Mouse (Mus musculus) T-cell, adult 2 months (primary cell): Measurements from ENCODE around the gene Rcor3.

Experiments used
- DNase-seq: peaks from one replicate; pipeline ENCODE4 v3.0.0; 2022; ENCODE audit warnings: low spot score

Gene Rcor3

DNA sequence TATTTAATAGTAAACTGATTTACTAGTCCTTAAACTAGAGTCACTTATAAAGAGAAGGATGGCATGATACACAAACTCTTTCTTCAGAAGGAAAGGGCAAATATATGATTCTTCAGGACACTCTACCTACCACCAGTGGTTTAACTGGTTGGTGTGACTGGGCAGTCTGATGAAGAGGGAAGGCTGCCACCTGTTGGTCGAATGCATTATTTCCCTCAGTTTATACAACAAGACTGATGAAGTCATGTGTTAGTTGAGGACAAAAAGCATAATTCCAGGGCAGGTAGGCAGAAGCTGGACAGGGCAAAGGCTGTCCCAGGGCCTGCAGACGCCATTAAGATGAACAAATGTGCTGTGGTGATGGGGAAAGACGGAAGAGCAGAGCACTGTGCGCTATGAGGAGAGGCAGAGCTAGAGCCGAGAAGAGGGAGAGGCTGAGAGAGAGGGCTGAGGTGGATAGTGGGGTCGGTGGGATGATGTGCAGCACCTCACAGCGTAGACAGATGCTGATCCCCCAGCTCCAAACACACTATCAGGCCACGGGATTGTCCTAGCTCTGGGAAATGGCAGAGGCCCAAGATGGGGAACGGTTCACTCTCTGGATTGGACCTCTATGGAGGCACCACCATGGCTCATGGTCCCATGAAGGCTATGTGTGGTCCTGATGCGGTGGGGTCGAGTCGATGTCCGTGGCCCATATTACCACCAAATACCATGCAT, 43.3 kb downstream of the Rcor3 start:
- DNase-seq: peak; percentile 62

- DNase-seq: peak; percentile 86
Observed at GRCm38 (mm10) chr1:192092879-192093660, 44.8 kb downstream of the Rcor3 start.

GRCm38 (mm10) chr1:192091806-192092772, 45.8 kb downstream of the Rcor3 start, which contains the start of gene Traf5:
TSS of gene Traf5 (minus strand) at chr1:192092559.
- peak; percentile 95 for DNase-seq

- DNase-seq: peak; percentile 16
Observed at GRCm38 (mm10) chr1:192090689-192091567, 46.9 kb downstream of the Rcor3 start.

GRCm38 (mm10) chr1:192090281-192090680, 47.6 kb downstream of the Rcor3 start:
- no peak for DNase-seq

DNA sequence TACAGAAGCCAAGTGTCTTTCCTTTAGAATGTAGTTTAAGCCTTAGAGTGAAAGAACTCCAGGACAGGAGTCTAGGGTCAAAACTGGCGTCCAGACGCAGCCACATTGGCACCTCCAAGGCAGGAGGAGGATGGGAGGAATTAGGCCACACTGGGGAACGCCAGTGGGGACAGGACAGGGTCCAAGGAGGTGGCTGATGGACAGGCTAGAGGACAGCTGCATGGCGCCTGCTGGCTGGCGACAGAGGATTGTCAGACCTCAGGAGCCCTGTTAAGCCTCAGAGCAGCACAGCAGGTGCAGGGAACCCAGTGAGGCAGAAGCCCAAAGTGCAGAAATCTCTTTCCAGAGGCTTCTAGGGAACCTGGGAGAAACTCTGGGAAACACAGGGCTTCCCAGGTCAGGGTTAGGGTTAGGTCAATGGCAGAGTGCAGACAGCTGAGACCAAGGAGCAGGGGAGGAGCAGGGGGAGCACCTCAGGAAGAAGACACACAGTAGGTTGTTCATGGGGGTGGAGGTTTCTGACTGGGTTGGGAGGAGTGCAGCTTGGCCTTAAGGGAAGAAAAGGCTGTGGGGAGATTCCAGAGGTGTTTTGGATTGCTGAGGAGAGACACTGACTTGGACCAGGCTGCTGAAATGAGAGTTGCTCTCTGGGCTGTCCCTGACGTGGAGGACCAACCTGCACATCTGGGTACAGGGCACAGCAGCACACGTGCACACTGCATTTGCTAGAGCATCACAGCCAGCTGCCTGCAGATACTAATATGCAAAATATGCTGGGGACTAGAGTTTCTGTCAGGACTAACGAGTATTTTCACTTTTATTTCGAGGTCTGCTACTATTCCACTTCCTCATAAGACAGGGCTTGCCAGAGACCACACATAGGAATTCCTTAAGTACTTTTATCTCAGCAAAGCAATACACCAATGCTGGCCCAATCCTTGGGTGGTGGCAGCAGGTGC, 48.4 kb downstream of the Rcor3 start:
- no peak for DNase-seq

DNA sequence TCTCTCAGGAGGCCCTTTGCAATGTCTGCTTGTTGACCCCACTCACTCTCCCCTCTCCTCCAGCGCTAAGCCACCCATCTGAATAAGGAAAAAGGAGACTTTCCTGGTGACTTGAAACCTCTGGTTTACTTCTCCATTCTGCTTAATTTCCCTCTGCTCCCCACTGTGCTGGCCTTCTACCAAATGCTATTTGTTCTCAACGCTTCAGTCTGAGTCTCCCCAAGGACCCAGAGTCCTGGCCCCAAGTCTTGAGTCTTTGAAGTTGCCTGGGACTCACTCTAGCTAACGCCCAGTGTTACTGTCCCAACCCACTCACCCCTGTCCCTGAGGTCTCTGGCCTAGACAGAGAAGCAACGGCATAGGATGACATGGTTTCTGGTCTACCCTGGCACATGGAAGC, 49.9 kb downstream of the Rcor3 start:
- no peak for DNase-seq

DNA sequence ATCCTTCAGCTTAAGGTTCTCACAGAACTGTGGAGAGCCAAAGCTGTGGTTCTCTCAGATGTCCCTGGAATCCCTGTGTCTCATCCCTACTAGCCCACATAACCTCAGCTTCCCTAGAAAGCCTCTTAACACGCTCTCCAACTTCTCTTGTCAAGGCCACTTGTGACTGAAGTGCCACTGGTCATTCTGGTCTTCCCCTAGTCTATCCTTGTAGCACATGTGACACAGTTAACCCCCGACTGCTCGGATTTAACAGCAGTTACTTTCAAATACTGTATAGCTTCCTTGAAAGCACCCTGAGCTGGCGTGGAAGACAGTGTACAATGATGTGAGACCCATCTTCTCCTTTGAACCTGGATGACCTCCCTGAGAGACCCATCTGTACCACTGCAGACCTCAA, 50.8 kb downstream of the Rcor3 start:
- DNase-seq: no peak

GRCm38 (mm10) chr1:192086279-192087037, 51.4 kb downstream of the Rcor3 start:
- peak; percentile 72 for DNase-seq

- no peak for DNase-seq
Observed at GRCm38 (mm10) chr1:192085218-192085617, 52.6 kb downstream of the Rcor3 start.

- DNase-seq: no peak
Observed at GRCm38 (mm10) chr1:192082646-192083045, 55.2 kb downstream of the Rcor3 start.

DNA sequence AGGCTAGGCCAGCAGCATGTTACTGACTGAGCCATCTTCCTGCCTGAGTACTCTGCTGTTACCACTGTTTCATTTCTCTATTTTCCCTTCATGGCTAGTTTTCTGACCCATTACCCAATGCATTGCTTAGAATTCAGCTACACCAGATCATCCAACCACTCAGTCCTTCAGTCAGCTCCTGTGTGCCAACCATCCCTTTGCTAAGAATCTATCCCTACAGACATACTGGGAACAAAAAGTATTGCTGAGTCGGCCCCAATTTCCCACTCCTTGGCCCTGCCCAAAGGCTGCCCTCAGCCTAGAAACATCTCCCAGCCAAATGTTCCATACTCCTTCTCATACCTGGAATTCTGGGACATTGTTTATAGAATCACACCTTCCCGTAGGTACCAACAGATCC, 56.7 kb downstream of the Rcor3 start:
- DNase-seq: no peak

- no peak for DNase-seq
Observed at GRCm38 (mm10) chr1:192079121-192079520, 58.7 kb downstream of the Rcor3 start.

- DNase-seq: peak; percentile 72
Observed at GRCm38 (mm10) chr1:192078406-192078805, 59.5 kb downstream of the Rcor3 start.

DNA sequence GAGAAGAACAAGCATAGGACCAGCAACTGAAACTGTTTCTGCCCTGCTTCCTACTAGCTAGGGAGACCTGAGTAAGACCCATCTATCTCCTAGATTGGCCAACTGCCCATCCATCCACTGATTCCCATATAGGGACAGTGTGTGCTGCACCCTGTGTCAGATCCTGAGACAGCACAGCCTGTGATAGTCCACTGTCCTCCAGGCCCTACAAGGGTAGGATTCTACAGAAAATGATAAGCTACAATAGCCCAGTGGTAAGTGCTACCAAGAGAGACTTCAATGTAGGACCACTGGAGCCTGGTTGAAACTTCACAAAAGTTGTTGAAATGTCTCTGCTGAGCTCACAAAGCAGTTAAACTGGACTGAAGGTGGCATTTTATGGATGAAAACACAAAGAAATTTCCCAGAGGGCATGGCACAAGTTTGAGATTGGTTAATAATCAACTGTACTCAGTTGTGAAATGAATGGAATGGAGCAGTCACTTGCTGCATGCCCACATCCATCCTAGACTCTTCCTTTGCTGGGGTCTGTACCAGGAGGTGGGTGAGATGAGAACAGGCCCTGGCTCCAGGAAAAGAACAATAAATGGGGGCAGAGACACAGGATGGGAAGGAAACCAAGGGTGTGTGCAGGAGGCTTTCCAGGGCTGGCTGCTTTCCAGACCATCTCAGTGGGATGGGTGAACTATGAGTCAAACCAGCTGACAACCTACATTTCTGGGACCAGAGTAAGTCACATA, 60.9 kb downstream of the Rcor3 start:
- no peak for DNase-seq

- no peak for DNase-seq
Observed at GRCm38 (mm10) chr1:192076101-192076500, 61.8 kb downstream of the Rcor3 start.

DNA sequence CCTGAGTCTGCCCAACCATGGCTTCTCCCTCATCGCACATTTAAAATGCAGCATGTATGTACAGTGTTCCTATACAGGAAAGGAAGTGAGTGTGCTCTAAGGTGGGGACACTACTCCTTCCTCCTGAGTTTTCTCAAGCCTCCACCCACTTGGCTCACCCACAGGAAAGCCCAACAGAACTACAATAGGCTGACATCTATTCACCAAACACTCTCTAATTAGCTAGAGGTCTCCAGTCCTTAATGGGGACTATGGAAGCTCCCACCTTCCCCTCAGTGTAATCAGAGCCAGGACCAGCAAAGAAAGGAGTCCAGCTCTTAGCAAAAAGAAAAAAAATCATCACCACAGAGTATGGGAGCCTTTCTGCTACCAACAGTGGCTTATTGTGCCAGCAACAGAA, 63.0 kb downstream of the Rcor3 start:
- no peak for DNase-seq

GRCm38 (mm10) chr1:192072426-192072825, 65.4 kb downstream of the Rcor3 start:
- no peak for DNase-seq
